Mouse (Mus musculus) kidney, adult 8-10 months (tissue): ENCODE measurements around the gene Olfr389.

Source experiments
- DNase-seq, 2 experiments: peaks; one replicate each; pipeline ENCODE4 v3.0.0; 2022

Olfr389 gene

GRCm38 (mm10) chr11:73780613-73781012 is at the start of gene Olfr389:
Olfr389 (minus strand) TSS chr11:73780713.
- no peak for DNase-seq

GRCm38 (mm10) chr11:73816949-73817348 is 36.4 kb upstream of the Olfr389 start, which contains the start of gene Olfr392:
Olfr392 (minus strand) TSS chr11:73817049.
- DNase-seq: no peak

DNA sequence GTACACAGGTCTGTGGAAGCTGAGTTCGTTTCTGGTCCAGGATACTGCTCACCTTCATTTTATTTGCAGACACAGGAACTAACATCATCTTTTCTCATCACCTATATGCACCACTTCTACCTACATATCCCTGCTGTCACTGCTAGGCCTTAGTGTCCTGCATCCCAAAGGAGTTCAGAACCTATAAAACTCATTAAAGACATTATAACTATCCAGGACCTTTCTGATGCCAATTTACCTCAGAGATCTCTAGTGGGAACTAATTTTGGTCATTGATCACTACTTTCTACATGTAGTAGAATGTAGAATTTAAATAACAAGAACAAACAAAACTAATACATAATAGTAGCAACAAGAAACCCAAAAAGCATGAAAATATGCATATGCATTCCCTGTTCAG is 22.4 kb upstream of the Olfr389 start, which contains the start of gene Olfr391-ps:
Olfr391-ps (minus strand) TSS at position 101 of the 400 bp plus-strand sequence.
- no peak for DNase-seq

DNA sequence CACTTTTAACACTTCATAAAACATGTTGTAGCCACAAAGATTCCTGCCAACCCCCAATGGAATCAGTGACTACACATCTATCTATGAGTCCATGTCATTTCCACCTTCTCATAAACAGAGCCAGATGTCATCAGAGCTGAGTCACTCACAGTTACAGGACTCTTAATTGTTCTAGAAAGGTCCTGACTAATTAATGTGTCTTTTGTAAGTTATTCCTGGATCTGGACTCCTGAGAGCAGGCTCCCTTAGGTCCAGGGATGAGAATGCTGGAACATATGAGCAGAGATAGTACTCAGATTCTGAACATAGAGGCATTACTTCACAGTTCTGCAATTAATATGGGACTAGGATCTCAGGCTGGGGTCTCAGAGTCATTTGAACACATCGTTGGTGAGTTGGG is 2.2 kb upstream of the Olfr389 start, which contains the start of gene Olfr390:
Olfr390 (plus strand) TSS at position 301 of the 400 bp plus-strand sequence.
- no peak for DNase-seq

DNA sequence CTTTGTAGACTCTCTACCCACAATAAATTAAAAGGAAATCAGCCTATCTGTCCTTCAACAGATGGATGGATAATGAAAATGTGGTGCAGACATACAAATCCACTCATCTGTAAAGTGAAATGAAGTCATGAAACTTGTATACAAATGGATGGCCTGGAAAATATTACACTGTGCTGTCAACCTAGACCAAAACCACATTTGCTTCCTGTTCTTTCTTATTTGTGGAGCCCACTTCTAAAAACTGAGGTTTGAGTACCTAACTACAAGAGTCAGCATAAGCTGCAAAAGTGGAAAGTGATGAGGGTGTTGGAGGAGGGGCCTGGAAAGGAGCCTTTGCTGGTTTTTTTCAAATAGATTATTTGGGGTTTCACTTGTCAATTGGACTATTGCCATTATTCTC is 21.4 kb downstream of the Olfr389 start:
- no peak for DNase-seq
